Mouse (Mus musculus) cerebellum, adult 2 months (tissue): ENCODE data around the gene Mpv17l2.

ENCODE experiments used
- CTCF ChIP-seq: fragments of 200-500 bp; IDR thresholded peaks from 2 replicates; pipeline ENCODE4 v1.5.1; 2011; ENCODE audit warnings: low read depth, mild to moderate bottlenecking, control low read depth, low read length, moderate library complexity, borderline replicate concordance; ENCODE audit not compliant: insufficient read depth
- POLR2A ChIP-seq: fragments of 200-500 bp; IDR thresholded peaks from 2 replicates; pipeline ENCODE4 v1.6.1; 2011; ENCODE audit warnings: low read length, control low read depth, borderline replicate concordance; ENCODE audit not compliant: insufficient read depth

DNA sequence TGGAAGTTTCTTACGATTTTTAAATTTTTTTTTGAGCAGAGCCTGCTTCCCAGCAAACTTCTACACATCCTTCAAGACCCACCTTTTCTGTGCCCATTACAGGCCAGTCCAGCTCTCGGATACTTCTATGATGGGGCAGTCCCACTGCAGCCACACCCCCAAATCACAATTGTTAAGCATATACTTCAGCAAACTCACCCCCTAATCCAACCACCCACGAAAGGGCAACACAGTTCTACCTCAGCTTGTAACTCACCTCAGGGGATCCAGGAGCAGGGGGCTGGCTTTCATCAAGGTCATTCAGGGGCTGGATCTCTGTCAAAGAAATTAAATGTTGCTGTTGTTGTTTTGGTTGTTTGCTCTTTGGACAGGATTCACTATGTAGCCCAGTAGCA is 26.3 kb upstream of the Mpv17l2 start:
- TF ChIP-seq POLR2A (no peak), CTCF (no peak)
